Mouse (Mus musculus): ENCODE measurements around the gene Krt13.

DNA sequence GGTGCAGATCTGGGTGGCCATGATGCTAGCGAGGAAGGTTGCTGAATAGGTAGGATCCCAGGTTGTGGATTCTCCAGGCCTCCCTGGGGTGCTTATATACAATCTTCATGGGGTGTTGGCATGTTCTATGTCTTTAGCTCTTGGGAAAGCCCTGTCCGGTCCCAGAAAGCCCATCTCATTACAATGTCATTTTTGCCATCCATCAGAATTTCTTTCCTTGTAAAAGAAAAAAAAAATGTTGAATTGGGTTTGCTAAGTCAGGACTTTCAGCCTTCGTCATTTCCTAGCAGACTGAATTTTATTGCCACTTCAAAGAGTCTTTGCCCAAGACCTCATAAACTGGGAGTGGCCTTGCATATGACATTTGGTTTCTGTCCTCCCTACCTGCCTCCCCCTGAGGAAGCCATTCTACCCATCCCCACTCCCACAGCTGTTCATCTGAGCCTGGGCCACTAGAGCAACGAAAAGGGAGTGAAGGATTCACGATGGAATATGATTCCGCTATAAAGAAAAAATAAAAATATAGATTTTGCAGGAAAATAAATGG, 15.7 kb downstream of the Krt13 start, which contains the start of gene Krt36:
- TF ChIP-seq POLR2A (IDR thresholded peaks at IDR 0.05; ENCODE audit: insufficient read depth, low read length) (no peak), CTCF (IDR thresholded peaks at IDR 0.05; ENCODE audit: low read depth, low read length) (no peak)
